Mouse (Mus musculus): ENCODE data around the gene Dab2ip.

The Dab2ip gene

GRCm38 (mm10) chr2:35598819-35599218, 40.8 kb downstream of the Dab2ip start:
- no peak for DNase-seq

GRCm38 (mm10) chr2:35601665-35602064, 43.6 kb downstream of the Dab2ip start:
- no peak for DNase-seq

GRCm38 (mm10) chr2:35607476-35607875, 49.4 kb downstream of the Dab2ip start:
- DNase-seq = no peak

- no peak for DNase-seq
Measured at GRCm38 (mm10) chr2:35608856-35609255, 50.8 kb downstream of the Dab2ip start.

- DNase-seq = no peak
Measured at GRCm38 (mm10) chr2:35609317-35609716, 51.3 kb downstream of the Dab2ip start.

- peak; percentile 40 for DNase-seq
Measured at GRCm38 (mm10) chr2:35610168-35610951, 52.3 kb downstream of the Dab2ip start.

- DNase-seq = no peak
Measured at GRCm38 (mm10) chr2:35610976-35611375, 52.9 kb downstream of the Dab2ip start.

- no peak for DNase-seq
Measured at GRCm38 (mm10) chr2:35611645-35612044, 53.6 kb downstream of the Dab2ip start.

- DNase-seq = no peak
Measured at GRCm38 (mm10) chr2:35612297-35612696, 54.2 kb downstream of the Dab2ip start.

GRCm38 (mm10) chr2:35613946-35614353, 55.9 kb downstream of the Dab2ip start:
- no peak for DNase-seq

- no peak for DNase-seq
Measured at GRCm38 (mm10) chr2:35614411-35614810, 56.3 kb downstream of the Dab2ip start.

- no peak for DNase-seq
Measured at GRCm38 (mm10) chr2:35615366-35615765, 57.3 kb downstream of the Dab2ip start.

GRCm38 (mm10) chr2:35615977-35616376, 57.9 kb downstream of the Dab2ip start:
- DNase-seq = no peak

- no peak for DNase-seq
Measured at GRCm38 (mm10) chr2:35616891-35617658, 59.0 kb downstream of the Dab2ip start.

- no peak for DNase-seq
Measured at GRCm38 (mm10) chr2:35618981-35619380, 60.9 kb downstream of the Dab2ip start.

GRCm38 (mm10) chr2:35619532-35619931, 61.5 kb downstream of the Dab2ip start:
- no peak for DNase-seq

GRCm38 (mm10) chr2:35620364-35621224, 62.5 kb downstream of the Dab2ip start:
- DNase-seq = no peak

GRCm38 (mm10) chr2:35621225-35621519, 63.1 kb downstream of the Dab2ip start:
- DNase-seq = no peak

- DNase-seq = peak; percentile 43
Measured at GRCm38 (mm10) chr2:35621796-35622195, 63.7 kb downstream of the Dab2ip start.

GRCm38 (mm10) chr2:35622261-35623103, 64.4 kb downstream of the Dab2ip start:
- no peak for DNase-seq

GRCm38 (mm10) chr2:35623104-35623377, 65.0 kb downstream of the Dab2ip start:
- DNase-seq = no peak

- DNase-seq = no peak
Measured at GRCm38 (mm10) chr2:35623431-35624148, 65.5 kb downstream of the Dab2ip start.
